13 mouse cellular contexts compared by ENCODE assay signal in genomic region chr1:143820096-143820877, GRCm38 (mm10). TPM values are rescaled to one million over a fixed set of nuclear protein-coding genes. Genes with fewer than 3 reads are reported as not detected.
DNase-seq lines count a peak whose midpoint lies in the region; ATAC-seq and TF ChIP-seq lines count a peak whose summit lies in the region.
"Had no signal": no experiment of that assay in that cellular context is flagged by ENCODE, and none has a peak within 500 bp of the region (broad histone marks: within the 10 kb centered on the region; RNA-seq: fewer than 3 reads in every experiment).

No protein-coding gene starts in this region.

- TF ChIP-seq CTCF in lung, adult 2 months (IDR thresholded peaks at IDR 0.05; ENCODE audit: insufficient read depth, low read length): no peak

- H3K4me3 ChIP-seq in lung, embryonic 16.5 days (ENCODE audit: low read length): no peak overlapping the region
- H3K4me3 ChIP-seq in lung, adult 2 months (replicated peaks; ENCODE audit: extremely low read depth, low read depth, low read length): no peak overlapping the region
- H3K4me3 ChIP-seq in hindbrain, embryonic 13.5 days: no peak overlapping the region
- no peak overlapping the region for H3K4me3 ChIP-seq in neural tube, embryonic 13.5 days

- H3K36me3 ChIP-seq in lung, embryonic 16.5 days (ENCODE audit: control insufficient read depth, insufficient read depth, low read length): no peaks in the 10 kb centered on the region
- no peaks in the 10 kb centered on the region for H3K36me3 ChIP-seq in hindbrain, embryonic 13.5 days
- no peaks in the 10 kb centered on the region for H3K36me3 ChIP-seq in neural tube, embryonic 13.5 days

- peak overlapping the region; percentile 65; the same call in 1 of the 2 replicates for H3K27ac ChIP-seq in lung, embryonic 16.5 days (ENCODE audit: low read length)
- no peak overlapping the region for H3K27ac ChIP-seq in hindbrain, embryonic 13.5 days
- H3K27ac ChIP-seq in neural tube, embryonic 13.5 days (replicated peaks): 0 out of 2 replicates have a peak overlapping the region, but pooled peaks have one; percentile 14

- ATAC-seq in lung, embryonic 16.5 days (ENCODE audit: low read depth): peak; percentile 85
- ATAC-seq in hindbrain, embryonic 13.5 days (ENCODE audit: low FRiP score): peak; percentile 94
- peak; percentile 74; the same call in 1 of the 2 replicates for ATAC-seq in neural tube, embryonic 13.5 days (ENCODE audit: low read depth)
- ATAC-seq in erythroblast, adult 5-6 weeks (replicated peaks; ENCODE audit: low FRiP score, poor library complexity, severe bottlenecking): no peak
- ATAC-seq: lung, postnatal 0 days had no signal

- no peak overlapping the region for H3K9ac ChIP-seq in lung, embryonic 16.5 days (ENCODE audit: low read length)
- H3K9ac ChIP-seq in hindbrain, embryonic 13.5 days: no peak overlapping the region
- no peak overlapping the region for H3K9ac ChIP-seq in neural tube, embryonic 13.5 days

- no peak for DNase-seq in lung, adult 2 months
- peak; percentile 55 for DNase-seq in embryo, embryonic 10.5 days (ENCODE audit: low spot score)
- no peak for DNase-seq in layer of hippocampus, adult 9-11 months
- DNase-seq in right cerebral cortex, adult 2 months (ENCODE audit: low spot score in 2 of 2): no peak
- DNase-seq: adrenal gland, postnatal 10 days; cerebellum, adult 11-12 months; kidney, adult 11 months; thymus, postnatal 25 days had no signal

- H3K27me3 ChIP-seq in lung, embryonic 16.5 days (ENCODE audit: control insufficient read depth, insufficient read depth, low read depth, low read length): no peaks in the 10 kb centered on the region
- no peaks in the 10 kb centered on the region for H3K27me3 ChIP-seq in hindbrain, embryonic 13.5 days
- H3K27me3 ChIP-seq in neural tube, embryonic 13.5 days: no peaks in the 10 kb centered on the region

- H3K4me2 ChIP-seq in lung, embryonic 16.5 days (ENCODE audit: low read depth, low read length): no peak overlapping the region
- H3K4me2 ChIP-seq in hindbrain, embryonic 13.5 days: no peak overlapping the region
- no peak overlapping the region for H3K4me2 ChIP-seq in neural tube, embryonic 13.5 days

- H3K9me3 ChIP-seq in lung, embryonic 16.5 days (ENCODE audit: control insufficient read depth, low read length): no peaks in the 10 kb centered on the region
- no peaks in the 10 kb centered on the region for H3K9me3 ChIP-seq in hindbrain, embryonic 13.5 days
- no peaks in the 10 kb centered on the region for H3K9me3 ChIP-seq in neural tube, embryonic 13.5 days

- 46% methylated on average over 2 of the region's 2 CpGs for WGBS in lung, embryonic 16.5 days
- 53% methylated on average over 2 of the region's 2 CpGs for WGBS in lung, adult 2 months
- 29% methylated on average over 2 of the region's 2 CpGs for WGBS in hindbrain, embryonic 13.5 days
- WGBS in neural tube, embryonic 13.5 days: 46% methylated on average over 2 of the region's 2 CpGs

- H3K4me1 ChIP-seq in lung, embryonic 16.5 days (replicated peaks; ENCODE audit: control insufficient read depth, insufficient read depth, low read length): no peaks in the 10 kb centered on the region
- H3K4me1 ChIP-seq in lung, adult 2 months (ENCODE audit: control insufficient read depth, insufficient read depth, low read length): no peaks in the 10 kb centered on the region
- H3K4me1 ChIP-seq in hindbrain, embryonic 13.5 days (replicated peaks): no peaks in the 10 kb centered on the region
- H3K4me1 ChIP-seq in neural tube, embryonic 13.5 days (replicated peaks): peaks cover 5% of the 10 kb centered on the region

- no peak for TF ChIP-seq POLR2A in lung, adult 2 months (IDR thresholded peaks at IDR 0.05; ENCODE audit: borderline replicate concordance, extremely low read depth, low read depth, low read length)

RNA-seq across cellular contexts. Expression of gene Uchl5, which starts 43.2 kb away (rescaled TPM):
- polyA plus RNA-seq in lung, embryonic 16.5 days (2015; fragmentation: Nextera tagmentation; extraction: Ambion mirVana): 81.7 and 89.3 TPM in 2 replicates
- polyA plus RNA-seq in lung, adult 2 months (2012; rRNA removed): 3.1 and 4.8 TPM in 2 replicates
- 65.9 and 76.9 TPM in 2 replicates for polyA plus RNA-seq in hindbrain, embryonic 13.5 days (2015; fragmentation: Nextera tagmentation; extraction: Ambion mirVana)
- 68.3 and 86.5 TPM in 2 replicates for polyA plus RNA-seq in neural tube, embryonic 13.5 days (2015; fragmentation: Nextera tagmentation; extraction: Ambion mirVana)
- total RNA-seq in erythroblast, adult 5-6 weeks (2015; ENCODE audit: low replicate concordance): 26.7 and 35.5 TPM in 2 replicates
- total RNA-seq in erythroblast, adult 5-6 weeks (2017; ENCODE audit: low replicate concordance): 33.1 and 46.7 TPM in 2 replicates

RNA-seq across cellular contexts. Expression of gene Trove2, which starts 43.4 kb away (rescaled TPM):
- 20.3 and 20.4 TPM in 2 replicates for polyA plus RNA-seq in lung, embryonic 16.5 days (2015; fragmentation: Nextera tagmentation; extraction: Ambion mirVana)
- polyA plus RNA-seq in lung, adult 2 months (2012; rRNA removed): 2.9 and 5.1 TPM in 2 replicates
- polyA plus RNA-seq in hindbrain, embryonic 13.5 days (2015; fragmentation: Nextera tagmentation; extraction: Ambion mirVana): 39.9 and 40.6 TPM in 2 replicates
- polyA plus RNA-seq in neural tube, embryonic 13.5 days (2015; fragmentation: Nextera tagmentation; extraction: Ambion mirVana): 29.7 and 33.5 TPM in 2 replicates
- total RNA-seq in erythroblast, adult 5-6 weeks (2015; ENCODE audit: low replicate concordance): 0.42 and 0.96 TPM in 2 replicates
- 1.2 and 1.5 TPM in 2 replicates for total RNA-seq in erythroblast, adult 5-6 weeks (2017; ENCODE audit: low replicate concordance)

Comparison
In these comparisons a context has a peak if more than half of its experiments do, and no peak if none do; other contexts are left out.
1. RNA of gene Uchl5, which starts 43.2 kb away (polyA plus RNA-seq): 81.7 to 89.3 TPM in lung, embryonic 16.5 days, 68.3 to 86.5 TPM in neural tube, embryonic 13.5 days and 65.9 to 76.9 TPM in hindbrain, embryonic 13.5 days; 3.1 to 4.8 TPM in lung, adult 2 months; every median in the first group is over 10 times any median in the second.